Mouse (Mus musculus): ENCODE measurements around the gene Ppm1j.
A peak's percentile ranks its signal among the peaks of the same experiment; 100 is the strongest.
"Not testable (repeated sequence)": the region's sequence is repeated elsewhere in the genome, so short reads cannot be mapped to it uniquely, and the experiment has no call there.

Gene Ppm1j

GRCm38 (mm10) chr3:104785284-104785683 lies 4.4 kb downstream of the Ppm1j start:
- no peak for DNase-seq

GRCm38 (mm10) chr3:104788075-104788474 lies 7.2 kb downstream of the Ppm1j start, which contains the start of gene Rhoc:
Gene Rhoc, plus strand, starts transcription at chr3:104788375.
- DNase-seq: no peak

GRCm38 (mm10) chr3:104788561-104789311 lies 7.9 kb downstream of the Ppm1j start:
- DNase-seq: peak; percentile 79

GRCm38 (mm10) chr3:104789312-104789605 lies 8.4 kb downstream of the Ppm1j start:
- no peak for DNase-seq

GRCm38 (mm10) chr3:104789822-104790221 lies 9.0 kb downstream of the Ppm1j start:
- DNase-seq: peak; percentile 35 to 42

- no peak for DNase-seq
Observed at GRCm38 (mm10) chr3:104790401-104790937, 9.6 kb downstream of the Ppm1j start.

- no peak for DNase-seq
Observed at GRCm38 (mm10) chr3:104791017-104791416, 10.2 kb downstream of the Ppm1j start.

GRCm38 (mm10) chr3:104791671-104792070 lies 10.8 kb downstream of the Ppm1j start:
- no peak for DNase-seq

GRCm38 (mm10) chr3:104792360-104793270 lies 11.8 kb downstream of the Ppm1j start:
- DNase-seq: no peak

GRCm38 (mm10) chr3:104793871-104794828 lies 13.3 kb downstream of the Ppm1j start:
- DNase-seq: peak; percentile 52 to 83

GRCm38 (mm10) chr3:104794953-104795470 lies 14.2 kb downstream of the Ppm1j start:
- no peak for DNase-seq

- no peak for DNase-seq
Observed at GRCm38 (mm10) chr3:104795661-104796340, 14.9 kb downstream of the Ppm1j start.

GRCm38 (mm10) chr3:104796430-104797082 lies 15.7 kb downstream of the Ppm1j start:
- DNase-seq: no peak

GRCm38 (mm10) chr3:104800681-104801080 lies 19.8 kb downstream of the Ppm1j start:
- DNase-seq: no peak

- DNase-seq: no peak
Observed at GRCm38 (mm10) chr3:104801481-104801880, 20.6 kb downstream of the Ppm1j start.

- no peak for DNase-seq
Observed at GRCm38 (mm10) chr3:104804312-104804711, 23.5 kb downstream of the Ppm1j start.

- DNase-seq: no peak
Observed at GRCm38 (mm10) chr3:104805539-104805938, 24.7 kb downstream of the Ppm1j start.

- DNase-seq: no peak
Observed at GRCm38 (mm10) chr3:104811752-104812151, 30.9 kb downstream of the Ppm1j start.

GRCm38 (mm10) chr3:104812254-104812653 lies 31.4 kb downstream of the Ppm1j start:
- no peak for DNase-seq

GRCm38 (mm10) chr3:104813227-104813626 lies 32.4 kb downstream of the Ppm1j start:
- DNase-seq: not testable (repeated sequence)

- no peak for DNase-seq
Observed at GRCm38 (mm10) chr3:104814746-104815145, 33.9 kb downstream of the Ppm1j start.

Data from cerebellum, postnatal 14 days (tissue).